Mouse (Mus musculus): Measurements from ENCODE around the gene Agap2.
"Not testable (repeated sequence)": the region's sequence is repeated elsewhere in the genome, so short reads cannot be mapped to it uniquely, and the experiment has no call there.

The Agap2 gene

DNA sequence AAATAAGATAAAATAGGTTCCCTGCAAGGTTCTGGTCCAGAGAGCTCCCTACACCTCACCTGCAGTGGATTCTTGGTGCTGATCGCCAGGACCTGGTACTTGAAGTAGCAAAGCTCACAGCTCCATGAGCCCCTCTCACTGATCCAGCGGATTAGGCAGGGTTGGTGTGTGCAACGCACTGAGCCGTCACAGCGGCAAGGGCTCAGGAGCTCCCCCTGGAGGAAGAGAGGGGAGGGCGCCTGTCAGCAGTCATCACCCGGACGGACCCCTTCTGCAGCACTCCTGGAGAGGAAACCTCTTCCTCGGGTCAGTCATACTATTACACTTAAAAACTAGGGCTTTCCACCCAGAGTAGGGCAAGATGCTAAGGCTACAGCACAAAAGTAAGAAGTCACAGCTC, 16.9 kb upstream of the Agap2 start:
- in situ Hi-C loops (cut with MboI; ENCODE audit: low pct_unique_long_range_greater_than_20kb in 1 of 2, low sequenced_read_pairs in 2 of 2, unreplicated experiment in 1 of 2) = no loop called here

DNA sequence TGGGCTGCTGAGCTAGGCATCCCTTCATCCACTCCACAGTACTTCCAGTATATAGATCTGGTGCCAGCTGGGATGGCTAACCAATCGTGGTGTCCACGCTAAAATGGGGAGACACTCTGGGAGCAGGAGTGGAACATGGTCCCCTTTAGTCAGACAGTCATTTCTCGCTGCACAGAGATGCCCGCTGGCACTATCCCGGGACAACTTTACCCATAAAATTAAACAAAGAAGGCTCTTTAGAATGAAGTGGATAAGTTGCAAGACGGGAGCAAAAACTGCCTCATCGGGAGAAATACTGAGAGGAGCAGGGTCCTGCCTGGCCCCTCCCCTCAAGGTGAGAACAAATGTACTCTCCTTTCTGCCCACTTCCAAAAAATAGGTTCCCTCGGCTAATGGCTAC, 16.4 kb upstream of the Agap2 start:
- in situ Hi-C loops (cut with MboI; ENCODE audit: low pct_unique_long_range_greater_than_20kb in 1 of 2, low sequenced_read_pairs in 2 of 2, unreplicated experiment in 1 of 2) = no loop called here

DNA sequence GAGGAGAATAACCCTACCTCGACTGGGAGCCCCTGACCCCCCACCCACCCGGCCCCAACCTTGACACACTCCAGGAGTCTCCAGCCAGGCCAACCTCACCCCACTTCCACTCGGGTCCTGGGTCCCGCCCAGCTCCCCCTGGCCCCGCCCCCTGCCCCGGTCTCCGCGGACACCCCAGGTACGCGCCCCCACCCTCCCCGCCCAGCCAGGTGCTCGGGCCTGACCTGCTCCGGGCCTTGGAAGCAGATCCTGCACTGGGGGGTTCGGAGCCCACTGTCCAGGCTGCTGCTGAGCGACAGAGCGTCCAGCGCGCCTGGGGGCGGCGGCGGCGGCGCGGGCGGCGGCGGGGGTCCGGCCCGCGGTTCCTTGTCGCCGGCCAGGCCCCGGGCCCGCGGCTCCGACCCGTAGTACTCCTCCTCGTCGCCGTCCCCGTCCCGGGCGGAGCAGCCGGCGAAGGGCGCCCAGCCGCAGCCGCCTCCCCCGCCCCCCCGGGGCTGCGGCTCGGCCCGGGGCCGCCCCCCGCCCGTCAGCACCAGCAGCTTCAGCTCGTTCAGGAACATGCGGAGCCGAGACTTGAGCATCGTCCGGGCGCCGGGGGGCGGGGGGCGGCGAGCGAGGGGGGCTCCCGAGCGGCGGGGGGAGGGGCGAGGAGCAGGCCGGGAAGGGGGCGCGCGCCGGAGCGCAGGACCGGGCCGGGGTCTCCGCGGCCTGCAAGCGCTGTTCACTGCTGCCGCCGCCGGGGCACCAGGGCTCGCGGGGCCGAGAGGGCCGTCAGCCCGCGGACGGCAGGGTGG, 15.7 kb upstream of the Agap2 start:
- in situ Hi-C loops (cut with MboI; ENCODE audit: low pct_unique_long_range_greater_than_20kb in 1 of 2, low sequenced_read_pairs in 2 of 2, unreplicated experiment in 1 of 2) = no loop called here

DNA sequence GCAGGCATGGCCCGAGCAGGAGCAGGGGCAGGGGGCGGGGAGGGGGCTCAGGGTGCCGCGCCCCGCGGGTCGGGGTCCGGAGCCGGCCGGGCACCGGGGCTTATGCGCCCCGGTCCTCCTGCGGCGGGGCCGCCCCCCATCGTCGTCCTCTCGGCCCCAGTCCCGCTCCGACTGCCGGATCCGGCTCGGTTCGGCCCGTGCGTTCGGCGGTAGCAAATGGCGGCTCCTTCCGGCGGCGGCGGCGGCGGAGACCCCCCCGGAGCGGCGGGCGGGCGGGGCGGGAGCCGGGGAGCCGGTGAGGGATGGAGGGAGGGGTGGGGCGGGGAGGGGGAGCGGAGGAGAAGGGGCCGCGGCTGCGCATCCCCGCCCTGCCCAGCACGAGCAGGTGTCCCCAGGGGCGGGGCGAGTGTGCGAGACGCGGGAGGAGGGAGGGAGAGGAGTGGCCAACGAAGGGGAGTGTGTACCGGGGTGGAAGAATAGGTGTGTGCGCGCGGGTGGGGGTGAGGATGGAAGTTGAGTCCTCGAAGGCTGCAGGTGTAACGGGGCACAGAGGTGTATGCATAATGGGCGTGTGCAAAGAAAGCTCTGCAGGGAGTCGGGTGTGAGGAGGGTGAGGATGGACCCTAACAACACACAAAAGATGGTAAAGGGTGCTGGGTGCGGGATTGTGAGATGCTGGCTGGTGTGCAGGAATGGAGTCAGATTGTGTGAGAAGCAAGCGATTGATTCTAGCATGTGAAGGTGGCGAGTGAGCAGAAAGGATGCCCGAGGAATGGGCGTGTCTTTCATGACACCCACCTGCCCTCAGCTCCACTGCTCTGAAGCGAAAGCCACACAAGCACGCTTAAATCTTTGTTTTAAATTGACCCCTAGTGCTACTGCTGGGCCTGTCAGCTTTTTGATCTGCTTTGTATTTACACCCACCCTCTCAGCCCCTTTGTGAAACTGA, 14.8 kb upstream of the Agap2 start, which contains the start of gene March9:
Gene March9, minus strand, starts transcription at position 217 of the 949 bp plus-strand sequence.
- in situ Hi-C loops (cut with MboI; ENCODE audit: low pct_unique_long_range_greater_than_20kb in 1 of 2, low sequenced_read_pairs in 2 of 2, unreplicated experiment in 1 of 2) = no loop called here

DNA sequence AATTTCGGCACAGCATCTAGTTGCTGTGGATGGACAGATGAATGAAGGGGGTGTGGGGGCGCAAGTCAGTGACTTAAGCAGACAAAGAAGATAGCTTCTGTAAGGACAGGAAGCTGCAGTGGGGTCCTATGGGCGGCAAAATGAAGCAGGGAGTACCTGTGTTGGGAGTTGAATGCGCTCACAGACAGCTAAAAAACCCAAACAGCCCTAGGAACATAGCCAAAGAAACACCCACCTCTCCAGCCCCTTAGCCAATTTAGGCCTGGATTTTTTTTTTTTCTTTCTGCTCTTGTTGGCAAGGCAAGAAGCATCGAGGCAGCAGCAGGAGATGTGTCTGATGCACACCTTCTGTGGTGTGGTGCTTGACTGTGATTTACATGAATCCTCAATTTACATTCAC, 14.0 kb upstream of the Agap2 start:
- in situ Hi-C loops (cut with MboI; ENCODE audit: low pct_unique_long_range_greater_than_20kb in 1 of 2, low sequenced_read_pairs in 2 of 2, unreplicated experiment in 1 of 2) = no loop called here

DNA sequence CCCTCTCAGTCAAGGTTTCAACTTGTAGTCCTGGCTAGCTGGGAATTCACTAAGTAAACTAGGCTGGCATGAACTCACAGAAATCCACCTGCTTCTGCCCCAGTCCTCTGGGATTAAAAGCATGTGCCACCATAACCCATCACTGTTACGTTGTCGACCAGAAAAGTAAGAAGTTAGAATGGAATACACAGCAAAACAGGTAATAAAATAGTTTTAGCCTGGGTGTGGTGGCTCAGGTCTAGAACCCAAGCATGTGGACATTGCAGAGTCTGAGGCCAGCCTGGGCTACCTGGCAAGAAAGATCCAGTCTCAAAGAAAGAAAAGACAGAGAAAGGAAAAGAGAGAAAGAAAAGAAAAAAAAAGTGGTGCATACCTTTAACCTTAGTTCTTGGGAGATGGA, 13.6 kb upstream of the Agap2 start:
- in situ Hi-C loops (cut with MboI; ENCODE audit: low pct_unique_long_range_greater_than_20kb in 1 of 2, low sequenced_read_pairs in 2 of 2, unreplicated experiment in 1 of 2) = no loop called here

DNA sequence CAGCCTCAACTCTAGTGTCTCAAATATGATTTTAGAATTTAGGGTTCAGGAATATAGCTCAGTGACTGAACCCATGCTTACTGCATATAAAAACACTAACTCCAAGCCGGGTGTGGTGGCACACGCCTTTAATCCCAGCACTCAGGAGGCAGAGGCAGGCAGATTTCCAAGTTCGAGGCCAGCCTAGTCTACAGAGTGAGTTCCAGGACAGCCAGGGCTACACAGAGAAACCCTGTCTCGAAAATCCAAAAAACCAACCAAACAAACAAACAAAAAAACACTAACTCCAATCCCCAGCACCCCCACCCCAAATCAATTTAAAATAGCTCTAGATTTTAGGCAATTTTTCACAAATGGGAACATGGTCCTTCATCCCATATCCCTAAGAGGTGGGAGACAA, 13.0 kb upstream of the Agap2 start:
- in situ Hi-C loops (cut with MboI; ENCODE audit: low pct_unique_long_range_greater_than_20kb in 1 of 2, low sequenced_read_pairs in 2 of 2, unreplicated experiment in 1 of 2) = not testable (repeated sequence)

DNA sequence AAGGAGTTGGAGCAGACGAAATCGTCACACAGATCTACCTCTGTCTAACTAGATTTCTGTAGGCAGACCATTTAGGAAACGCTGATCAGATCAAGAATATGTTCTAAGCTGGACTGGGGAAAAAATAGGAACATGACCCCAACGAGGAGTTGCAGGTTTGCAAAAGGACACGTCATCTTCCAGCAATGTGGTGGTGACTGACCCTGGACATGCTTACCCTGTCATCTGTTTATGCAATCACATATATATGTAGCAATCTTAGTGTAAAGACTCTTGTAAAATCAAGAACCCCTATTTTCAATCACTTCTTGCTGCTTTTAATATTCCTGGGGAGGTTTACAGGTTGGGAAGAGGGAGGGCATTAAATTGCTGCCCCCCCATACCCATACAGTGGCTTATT, 12.6 kb upstream of the Agap2 start:
- in situ Hi-C loops (cut with MboI; ENCODE audit: low pct_unique_long_range_greater_than_20kb in 1 of 2, low sequenced_read_pairs in 2 of 2, unreplicated experiment in 1 of 2) = no loop called here

DNA sequence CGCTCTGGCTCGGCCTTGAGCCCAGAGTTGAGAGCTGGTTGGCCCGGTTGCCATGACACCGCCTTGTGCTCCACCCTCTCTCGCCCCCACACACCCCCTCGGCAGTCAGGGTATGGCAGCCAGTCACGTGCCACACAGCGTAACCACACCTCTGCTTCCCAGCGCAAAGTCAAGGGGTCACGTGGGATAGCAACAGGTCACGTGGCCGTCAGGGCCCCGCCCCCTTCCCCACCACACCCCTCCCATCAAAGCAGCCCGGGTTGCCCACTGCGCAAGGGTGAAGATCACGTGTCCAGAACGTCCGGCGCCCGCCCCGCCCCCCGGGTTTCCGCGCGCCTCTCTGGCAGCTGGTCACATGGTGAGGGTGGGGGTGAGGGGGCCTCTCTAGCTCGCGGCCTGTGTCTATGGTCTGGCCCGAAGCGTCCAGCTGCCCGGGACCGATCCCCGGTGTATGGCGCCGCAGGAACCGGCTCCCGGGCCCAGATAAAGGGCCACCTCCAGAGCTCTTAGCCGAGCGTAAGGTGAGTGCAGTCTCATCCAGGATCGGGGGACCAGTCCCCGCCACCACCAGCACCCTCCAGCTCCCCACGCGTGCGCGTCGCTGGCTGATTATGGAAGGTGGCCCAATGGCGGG, 11.7 kb upstream of the Agap2 start, which contains the start of gene Cdk4:
Gene Cdk4, plus strand, starts transcription at position 296 of the 634 bp plus-strand sequence.
- in situ Hi-C loops (cut with MboI; ENCODE audit: low pct_unique_long_range_greater_than_20kb in 1 of 2, low sequenced_read_pairs in 2 of 2, unreplicated experiment in 1 of 2) = no loop called here

DNA sequence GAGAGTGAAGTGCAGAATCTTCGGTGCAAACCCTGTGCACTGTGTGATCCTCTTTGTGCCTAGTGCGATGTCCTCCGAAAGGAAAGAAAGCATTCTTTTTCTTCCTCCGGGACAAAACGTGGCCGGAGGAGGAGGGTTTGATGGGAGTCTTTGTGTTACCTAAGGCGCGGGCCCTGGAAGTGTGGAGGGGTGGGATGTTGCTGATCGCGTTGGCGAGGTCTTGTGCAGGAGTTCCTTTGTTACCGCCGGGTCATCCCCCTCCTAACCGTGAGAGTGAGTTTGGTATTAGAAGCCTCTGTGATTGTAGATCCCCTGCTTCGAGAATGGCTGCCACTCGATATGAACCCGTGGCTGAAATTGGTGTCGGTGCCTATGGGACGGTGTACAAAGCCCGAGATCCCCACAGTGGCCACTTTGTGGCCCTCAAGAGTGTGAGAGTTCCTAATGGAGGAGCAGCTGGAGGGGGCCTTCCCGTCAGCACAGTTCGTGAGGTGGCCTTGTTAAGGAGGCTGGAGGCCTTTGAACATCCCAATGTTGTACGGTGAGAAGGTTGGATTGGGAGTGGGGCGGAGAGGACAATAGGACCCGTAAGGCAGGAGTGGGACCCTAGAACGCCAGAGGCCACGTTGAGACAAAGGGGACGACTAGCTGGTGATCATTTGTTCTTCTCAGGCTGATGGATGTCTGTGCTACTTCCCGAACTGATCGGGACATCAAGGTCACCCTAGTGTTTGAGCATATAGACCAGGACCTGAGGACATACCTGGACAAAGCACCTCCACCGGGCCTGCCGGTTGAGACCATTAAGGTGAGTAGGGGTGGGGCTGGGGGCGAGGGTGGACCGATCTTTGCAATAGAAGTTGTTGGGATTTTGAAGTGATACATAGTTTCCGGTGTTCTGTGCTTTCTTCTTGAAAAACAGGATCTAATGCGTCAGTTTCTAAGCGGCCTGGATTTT, 10.9 kb upstream of the Agap2 start:
- in situ Hi-C loops (cut with MboI; ENCODE audit: low pct_unique_long_range_greater_than_20kb in 1 of 2, low sequenced_read_pairs in 2 of 2, unreplicated experiment in 1 of 2) = no loop called here

DNA sequence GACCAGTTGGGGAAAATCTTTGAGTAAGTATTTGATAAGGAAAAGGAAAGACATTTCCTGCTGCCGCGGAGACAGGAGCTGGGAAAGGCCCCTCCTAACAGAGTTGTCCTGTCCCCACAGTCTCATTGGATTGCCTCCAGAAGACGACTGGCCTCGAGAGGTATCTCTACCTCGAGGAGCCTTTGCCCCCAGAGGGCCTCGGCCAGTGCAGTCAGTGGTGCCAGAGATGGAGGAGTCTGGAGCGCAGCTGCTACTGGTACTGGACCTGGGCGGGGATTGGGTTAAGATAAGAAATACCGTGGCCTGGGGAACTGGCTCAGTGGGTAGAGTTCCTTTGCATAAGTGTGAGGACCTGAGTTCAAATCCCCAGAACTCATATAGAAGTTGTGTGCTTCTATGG, 9.1 kb upstream of the Agap2 start:
- in situ Hi-C loops (cut with MboI; ENCODE audit: low pct_unique_long_range_greater_than_20kb in 1 of 2, low sequenced_read_pairs in 2 of 2, unreplicated experiment in 1 of 2) = no loop called here

DNA sequence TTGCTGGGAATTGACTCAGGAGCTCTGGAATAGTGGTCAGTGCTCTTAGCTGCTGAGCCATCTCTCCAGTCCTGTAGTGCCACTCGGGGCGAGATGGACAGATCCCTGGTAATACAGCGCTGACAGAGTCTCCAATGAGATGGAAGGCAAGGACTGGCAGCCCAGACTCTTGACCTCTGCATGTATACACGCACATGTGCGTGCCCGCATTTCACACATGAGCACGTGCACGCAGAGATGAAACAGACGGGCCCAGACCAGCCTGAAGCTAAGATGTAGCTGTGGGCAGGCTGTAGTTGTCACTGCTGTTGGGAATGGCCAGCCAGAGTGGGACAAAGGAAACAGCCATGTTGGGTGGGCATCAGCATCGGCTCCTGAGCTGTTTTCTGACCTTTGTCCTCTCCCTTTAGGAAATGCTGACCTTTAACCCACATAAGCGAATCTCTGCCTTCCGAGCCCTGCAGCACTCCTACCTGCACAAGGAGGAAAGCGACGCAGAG, 8.5 kb upstream of the Agap2 start:
- in situ Hi-C loops (cut with MboI; ENCODE audit: low pct_unique_long_range_greater_than_20kb in 1 of 2, low sequenced_read_pairs in 2 of 2, unreplicated experiment in 1 of 2) = no loop called here

DNA sequence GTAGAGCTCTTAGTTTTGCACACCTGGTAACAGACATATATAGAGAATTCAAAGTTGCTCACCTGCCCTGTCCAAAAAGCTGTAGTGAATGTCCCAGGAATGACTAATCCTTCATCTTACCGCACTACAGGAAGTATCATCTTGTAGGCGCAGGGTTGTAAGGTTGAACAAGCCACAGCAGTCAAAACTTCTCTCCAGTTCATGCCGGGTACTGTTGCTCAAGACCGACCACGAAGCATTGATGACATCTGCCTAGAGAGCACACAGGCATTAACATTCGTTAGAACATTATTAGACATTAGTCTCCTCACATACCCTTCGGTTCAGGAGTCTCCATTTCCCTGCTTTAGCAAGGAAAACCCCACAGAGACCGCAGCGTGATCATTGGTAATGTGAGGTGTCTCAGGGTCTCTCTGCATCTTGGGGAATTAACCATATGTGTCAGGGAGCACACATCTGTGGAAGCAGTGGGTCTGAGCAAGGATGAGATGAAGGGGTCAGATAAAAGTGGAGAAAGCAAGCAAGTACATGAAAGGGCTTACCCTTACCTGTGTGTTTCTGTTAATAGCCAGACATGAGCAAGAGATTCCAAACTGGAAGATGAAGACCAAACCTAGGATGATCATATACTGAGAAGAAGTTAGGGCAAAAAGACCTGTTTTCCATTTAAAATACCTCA, 6.6 kb upstream of the Agap2 start:
- in situ Hi-C loops (cut with MboI; ENCODE audit: low pct_unique_long_range_greater_than_20kb in 1 of 2, low sequenced_read_pairs in 2 of 2, unreplicated experiment in 1 of 2) = no loop called here

DNA sequence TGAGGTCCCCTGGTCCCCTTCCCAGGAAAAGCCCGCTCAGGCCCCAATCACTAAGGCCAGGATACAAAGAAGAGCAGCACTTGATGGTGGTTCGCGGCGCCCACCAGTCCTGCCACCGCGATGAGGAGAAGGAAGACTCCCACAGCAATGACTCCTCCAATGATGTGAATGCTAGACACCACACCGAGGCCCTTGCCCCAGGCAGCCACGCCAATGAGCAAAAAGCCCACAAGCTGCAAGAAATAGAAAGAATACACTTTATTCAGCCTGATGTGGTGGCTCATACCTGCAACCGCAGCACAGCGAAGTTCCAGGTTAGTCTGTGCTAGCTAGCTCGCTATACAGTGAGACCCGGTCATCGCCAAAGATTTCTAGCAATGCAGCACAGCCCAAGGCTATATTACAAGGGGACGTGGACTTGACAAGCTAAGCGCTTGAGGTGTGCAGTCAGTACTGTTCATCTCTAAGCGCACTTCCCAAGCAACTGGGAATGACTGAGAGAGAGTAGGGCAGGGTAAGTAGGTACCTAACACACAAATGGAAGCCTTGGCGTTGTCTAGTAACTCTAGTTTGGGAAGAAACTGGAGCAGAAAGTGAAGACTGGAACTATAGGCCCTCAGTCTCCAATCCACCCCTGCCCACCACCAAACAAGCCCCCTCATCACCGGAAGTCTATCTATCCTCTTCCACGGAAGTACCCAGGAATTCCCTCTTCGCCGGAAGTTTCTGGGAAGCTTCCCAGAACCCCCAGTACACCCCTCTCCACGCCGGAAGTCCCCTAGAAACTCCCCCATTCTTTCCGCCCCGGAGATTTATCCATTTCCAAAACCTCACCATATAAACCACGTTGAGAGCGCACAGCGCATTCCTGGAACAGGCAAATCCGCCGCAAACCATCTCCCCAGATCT, 5.5 kb upstream of the Agap2 start:
- in situ Hi-C loops (cut with MboI; ENCODE audit: low pct_unique_long_range_greater_than_20kb in 1 of 2, low sequenced_read_pairs in 2 of 2, unreplicated experiment in 1 of 2) = no loop called here

DNA sequence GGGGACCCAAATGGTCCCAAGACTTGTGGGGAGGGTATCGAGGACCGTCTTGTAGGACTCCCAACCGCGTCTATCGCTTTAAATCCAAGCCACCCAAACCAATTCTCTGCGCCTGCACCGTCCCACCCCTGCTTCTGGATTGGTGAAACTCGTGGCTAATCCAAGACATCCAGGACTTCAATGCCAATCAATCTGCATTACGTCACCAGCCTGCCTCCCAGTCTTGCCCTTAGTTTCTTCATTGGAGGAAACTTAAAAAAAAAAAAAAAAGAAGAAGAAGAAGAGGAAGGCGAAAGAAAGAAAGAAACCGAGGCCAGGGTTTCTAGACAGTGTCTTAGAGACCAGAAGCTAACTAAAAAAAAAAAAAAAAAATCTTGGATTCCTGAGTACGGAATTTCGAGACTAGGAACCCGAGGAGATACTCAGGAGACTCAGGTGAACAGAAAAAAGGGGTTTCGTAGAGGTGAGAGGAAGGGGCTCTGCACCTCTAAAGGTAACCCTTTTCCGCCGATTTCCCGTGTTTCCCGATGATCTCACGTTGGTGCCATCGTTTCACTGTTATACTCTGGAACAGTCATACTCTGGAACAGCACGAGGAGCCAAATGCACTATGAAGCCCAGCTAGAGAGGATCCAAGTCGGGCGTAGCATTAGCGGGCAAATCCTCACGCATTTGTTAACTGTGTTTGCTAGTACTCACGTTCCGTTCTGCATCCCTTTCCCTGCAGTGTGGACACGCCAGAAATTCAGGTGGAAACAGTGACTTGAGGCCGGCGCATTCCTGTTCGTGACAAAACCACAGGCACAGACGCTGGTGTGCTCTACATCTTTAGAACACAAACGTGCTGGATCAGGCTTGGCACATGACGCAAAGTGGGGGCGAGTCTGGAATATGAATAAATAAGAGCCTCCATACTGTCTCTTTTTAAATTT, 4.6 kb upstream of the Agap2 start, which contains the start of gene Tspan31:
Gene Tspan31, minus strand, starts transcription at position 75 of the 932 bp plus-strand sequence.
- in situ Hi-C loops (cut with MboI; ENCODE audit: low pct_unique_long_range_greater_than_20kb in 1 of 2, low sequenced_read_pairs in 2 of 2, unreplicated experiment in 1 of 2) = no loop called here
